Mouse (Mus musculus) cerebellum, adult 2 months (tissue): ENCODE measurements around the gene Aadacl2.

Experiments used
- CTCF ChIP-seq: fragments of 200-500 bp; IDR thresholded peaks from 2 replicates; pipeline ENCODE4 v1.5.1; 2011; ENCODE audit warnings: low read depth, mild to moderate bottlenecking, control low read depth, low read length, moderate library complexity, borderline replicate concordance; ENCODE audit not compliant: insufficient read depth
- POLR2A ChIP-seq: fragments of 200-500 bp; IDR thresholded peaks from 2 replicates; pipeline ENCODE4 v1.6.1; 2011; ENCODE audit warnings: low read length, control low read depth, borderline replicate concordance; ENCODE audit not compliant: insufficient read depth

DNA sequence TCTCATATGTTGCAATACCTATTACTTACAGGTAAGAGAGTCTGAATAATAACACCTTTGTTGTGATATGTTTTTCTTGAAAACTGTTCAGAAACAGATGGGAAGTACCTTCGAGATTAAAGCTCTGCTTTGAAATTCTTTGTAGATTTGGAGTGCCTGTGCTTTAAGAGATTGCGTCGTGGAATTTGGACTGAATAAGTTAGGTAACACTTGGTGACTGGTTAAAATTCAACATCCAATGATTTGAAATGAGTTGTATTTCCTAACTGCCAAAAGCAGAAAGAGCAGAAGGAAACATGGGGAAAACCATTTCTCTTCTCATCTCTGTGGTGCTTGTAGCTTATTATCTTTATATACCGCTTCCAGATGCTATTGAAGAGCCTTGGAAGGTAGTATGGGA lies 25.0 kb downstream of the Aadacl2 start:
- TF ChIP-seq CTCF (no peak), POLR2A (no peak)
